Mouse (Mus musculus) T-cell, adult 2 months (primary cell): ENCODE data around the gene Babam2.

ENCODE experiments used
- DNase-seq: peaks from one replicate; pipeline ENCODE4 v3.0.0; 2022; ENCODE audit warnings: low spot score

Gene Babam2

GRCm38 (mm10) chr5:31997189-31997954, 299.9 kb downstream of the Babam2 start:
- DNase-seq = no peak

- DNase-seq = no peak
Observed at GRCm38 (mm10) chr5:31998806-31999205, 301.3 kb downstream of the Babam2 start.

- DNase-seq = no peak
Observed at GRCm38 (mm10) chr5:32000076-32000475, 302.6 kb downstream of the Babam2 start.

- no peak for DNase-seq
Observed at GRCm38 (mm10) chr5:32001266-32001665, 303.8 kb downstream of the Babam2 start.

GRCm38 (mm10) chr5:32001771-32002170, 304.3 kb downstream of the Babam2 start:
- DNase-seq = no peak

GRCm38 (mm10) chr5:32008401-32008800, 310.9 kb downstream of the Babam2 start:
- no peak for DNase-seq

GRCm38 (mm10) chr5:32010056-32010455, 312.6 kb downstream of the Babam2 start:
- DNase-seq = no peak

GRCm38 (mm10) chr5:32013053-32013452, 315.6 kb downstream of the Babam2 start:
- no peak for DNase-seq

- no peak for DNase-seq
Observed at GRCm38 (mm10) chr5:32014786-32015185, 317.3 kb downstream of the Babam2 start.

- no peak for DNase-seq
Observed at GRCm38 (mm10) chr5:32015949-32016478, 318.5 kb downstream of the Babam2 start.

GRCm38 (mm10) chr5:32017686-32018085, 320.2 kb downstream of the Babam2 start:
- DNase-seq = no peak

- DNase-seq = no peak
Observed at GRCm38 (mm10) chr5:32018276-32018675, 320.8 kb downstream of the Babam2 start.

GRCm38 (mm10) chr5:32029834-32030433, 332.4 kb downstream of the Babam2 start:
- no peak for DNase-seq

GRCm38 (mm10) chr5:32033185-32033584, 335.7 kb downstream of the Babam2 start:
- no peak for DNase-seq

- no peak for DNase-seq
Observed at GRCm38 (mm10) chr5:32033621-32034020, 336.1 kb downstream of the Babam2 start.

- no peak for DNase-seq
Observed at GRCm38 (mm10) chr5:32034475-32035054, 337.1 kb downstream of the Babam2 start.

GRCm38 (mm10) chr5:32035721-32036320, 338.3 kb downstream of the Babam2 start:
- DNase-seq = no peak

GRCm38 (mm10) chr5:32036896-32037295, 339.4 kb downstream of the Babam2 start:
- no peak for DNase-seq

GRCm38 (mm10) chr5:32037546-32037945, 340.1 kb downstream of the Babam2 start:
- DNase-seq = no peak

- DNase-seq = no peak
Observed at GRCm38 (mm10) chr5:32038994-32039393, 341.5 kb downstream of the Babam2 start.

GRCm38 (mm10) chr5:32039511-32039910, 342.0 kb downstream of the Babam2 start:
- no peak for DNase-seq

GRCm38 (mm10) chr5:32043153-32043552, 345.7 kb downstream of the Babam2 start:
- DNase-seq = no peak

GRCm38 (mm10) chr5:32043996-32044395, 346.5 kb downstream of the Babam2 start:
- no peak for DNase-seq
